ENCODE assay signal across 7 mouse cellular contexts in the genomic region with DNA sequence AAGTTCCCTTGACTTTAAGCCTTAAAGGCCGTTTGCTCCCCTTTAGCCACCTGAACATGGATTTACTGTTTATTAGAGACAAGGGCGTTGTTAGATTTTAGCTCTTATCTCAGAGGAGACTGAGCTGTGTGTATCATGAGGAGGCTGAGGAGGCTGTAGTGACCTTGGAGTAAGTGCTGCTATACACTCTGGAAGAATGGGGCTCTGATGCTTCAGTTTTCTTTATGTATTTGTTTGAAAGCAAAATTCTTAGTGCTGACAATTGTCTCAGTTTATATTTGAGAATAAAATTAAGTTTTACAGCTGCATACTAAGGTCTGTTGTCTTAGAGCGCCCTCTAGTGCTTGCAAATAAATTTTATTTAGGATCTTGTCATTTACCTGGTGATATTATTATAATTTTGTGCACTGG. TPM values are rescaled to one million over a fixed set of nuclear protein-coding genes. Genes with fewer than 3 reads are reported as not detected.
A peak's percentile ranks its signal among the peaks of the same experiment; 100 is the strongest.
DNase-seq lines count a peak whose midpoint lies in the region; ATAC-seq and TF ChIP-seq lines count a peak whose summit lies in the region.

No protein-coding gene starts in this region.

- no peaks in the 10 kb centered on the region for H3K27me3 ChIP-seq in kidney, adult 2 months (replicated peaks; ENCODE audit: control insufficient read depth, insufficient read depth, low read length)
- no peaks in the 10 kb centered on the region for H3K27me3 ChIP-seq in kidney, embryonic 15.5 days
- H3K27me3 ChIP-seq in heart, embryonic 11.5 days (ENCODE audit: control insufficient read depth, insufficient read depth, low read length), result no peaks in the 10 kb centered on the region

- H3K9ac ChIP-seq in kidney, embryonic 15.5 days, result no peak overlapping the region
- no peak overlapping the region for H3K9ac ChIP-seq in heart, embryonic 11.5 days (ENCODE audit: low read depth, low read length)

- 35% methylated on average over 3 of the region's 3 CpGs for WGBS in kidney, adult 2 months
- 31% methylated on average over 3 of the region's 3 CpGs for WGBS in kidney, embryonic 15.5 days
- WGBS in heart, embryonic 11.5 days (ENCODE audit: insufficient replicate concordance), result 25% methylated on average over 3 of the region's 3 CpGs

- H3K36me3 ChIP-seq in kidney, adult 2 months (ENCODE audit: control insufficient read depth, insufficient read depth, low read length), result no peaks in the 10 kb centered on the region
- peaks cover 18% of the 10 kb centered on the region for H3K36me3 ChIP-seq in kidney, embryonic 15.5 days
- 0 out of 2 replicates have a peak, but pooled peaks cover 6% of the 10 kb centered on the region for H3K36me3 ChIP-seq in heart, embryonic 11.5 days (ENCODE audit: control insufficient read depth, insufficient read depth, low read length)

- 0 out of 2 replicates have a peak, but pooled peaks cover 6% of the 10 kb centered on the region for H3K9me3 ChIP-seq in kidney, embryonic 15.5 days (replicated peaks)
- H3K9me3 ChIP-seq in heart, embryonic 11.5 days (replicated peaks; ENCODE audit: control insufficient read depth, low read length), result no peaks in the 10 kb centered on the region

- no peak overlapping the region for H3K4me2 ChIP-seq in kidney, embryonic 15.5 days
- no peak overlapping the region for H3K4me2 ChIP-seq in heart, embryonic 11.5 days

- H3K27ac ChIP-seq in kidney, adult 2 months (ENCODE audit: insufficient read depth, low read depth, low read length), result no peak overlapping the region
- no peak overlapping the region for H3K27ac ChIP-seq in kidney, embryonic 15.5 days
- no peak overlapping the region for H3K27ac ChIP-seq in heart, embryonic 11.5 days (ENCODE audit: low read depth, low read length)

- H3K4me1 ChIP-seq in kidney, adult 2 months (ENCODE audit: control insufficient read depth, insufficient read depth, low read length), result no peaks in the 10 kb centered on the region; the same call in 1 of the 2 replicates
- H3K4me1 ChIP-seq in kidney, embryonic 15.5 days, result no peaks in the 10 kb centered on the region
- H3K4me1 ChIP-seq in heart, embryonic 11.5 days (ENCODE audit: control insufficient read depth, insufficient read depth, low read length), result no peaks in the 10 kb centered on the region

- peak; percentile 48 for DNase-seq in kidney, adult 2 months
- peak; percentile 76 for DNase-seq in CD4-positive, CD25-positive, alpha-beta regulatory T cell, adult 2 months (ENCODE audit: low read depth, low spot score)
- peak; percentile 86 for DNase-seq in NIH3T3 (ENCODE audit: low read depth)
- DNase-seq in right cerebral cortex, postnatal 14 days, result no peak

- ATAC-seq in kidney, embryonic 15.5 days (replicated peaks; ENCODE audit: low FRiP score), result no peak
- 0 out of 2 replicates have a peak, but pooled peaks have one; percentile 59 for ATAC-seq in heart, embryonic 11.5 days (replicated peaks; ENCODE audit: insufficient number of reproducible peaks, low FRiP score, low TSS enrichment)
- peak; percentile 56 for ATAC-seq in megakaryocyte progenitor cell, adult 5-6 weeks (replicated peaks; ENCODE audit: poor library complexity)

- no peak for TF ChIP-seq POLR2A in kidney, adult 2 months (IDR thresholded peaks at IDR 0.05; ENCODE audit: low read depth, low read length)

- TF ChIP-seq CTCF in kidney, adult 2 months (conservative IDR thresholded peaks at IDR 0.05; ENCODE audit: insufficient read depth, insufficient read length, low read depth, low read length), result peak; percentile 24; the same call in 1 of the 2 replicates

- no peak overlapping the region for H3K4me3 ChIP-seq in kidney, adult 2 months (ENCODE audit: insufficient read depth, low read depth, low read length)
- H3K4me3 ChIP-seq in kidney, embryonic 15.5 days (replicated peaks), result no peak overlapping the region
- H3K4me3 ChIP-seq in heart, embryonic 11.5 days (ENCODE audit: low read depth, low read length), result no peak overlapping the region

RNA-seq across cellular contexts. Expression of a gene that starts 35.6 kb away (rescaled TPM):
- 13.4 and 14.9 TPM in 2 replicates for polyA plus RNA-seq in kidney, adult 2 months (2012; rRNA removed)
- 42.2 and 45.6 TPM in 2 replicates for polyA plus RNA-seq in kidney, embryonic 15.5 days (2015; fragmentation: Nextera tagmentation; extraction: Ambion mirVana)
- polyA plus RNA-seq in heart, embryonic 11.5 days (2014; fragmentation: Nextera tagmentation; extraction: Ambion mirVana), result 37.5 and 44.4 TPM in 2 replicates
- total RNA-seq in megakaryocyte progenitor cell, adult 5-6 weeks (2015), result 49.9 and 53.5 TPM in 2 replicates
- total RNA-seq in megakaryocyte progenitor cell, adult 5-6 weeks (2017), result 50.9 and 66.9 TPM in 2 replicates
